Mouse (Mus musculus) embryonic fibroblast, embryonic 13.5 days (primary cell): ENCODE measurements at regions not wholly inside any gene's neighbourhood (a gene's known extent, or its start where the extent isn't known, plus 50 kb on each side); places are given as distances from the start of the nearest gene placed in this dataset.

Experiments used
- CTCF ChIP-seq: IDR thresholded peaks from 2 replicates; pipeline ENCODE4 v1.5.1; 2011; ENCODE audit warnings: mild to moderate bottlenecking, control low read depth, low read length, moderate library complexity, borderline replicate concordance; ENCODE audit not compliant: insufficient read depth
- POLR2A ChIP-seq: IDR thresholded peaks from 2 replicates; pipeline ENCODE4 v1.6.1; 2011; ENCODE audit warnings: low read depth, mild to moderate bottlenecking, control low read depth, low read length, moderate library complexity

- TF ChIP-seq POLR2A (no peak), CTCF (no peak)
These were observed 479.6 kb upstream of the Adamts9 start for GRCm38 (mm10) chr6:93422906-93423305.
